Mouse (Mus musculus) cerebellum, adult 9-10 months (tissue): Measurements from ENCODE around the gene Fam205a2.
"Not testable (repeated sequence)": the region's sequence is repeated elsewhere in the genome, so short reads cannot be mapped to it uniquely, and the experiment has no call there.

ENCODE experiments used
- DNase-seq: peaks from one replicate; pipeline ENCODE4 v3.0.0; 2022

Fam205a2 gene

DNA sequence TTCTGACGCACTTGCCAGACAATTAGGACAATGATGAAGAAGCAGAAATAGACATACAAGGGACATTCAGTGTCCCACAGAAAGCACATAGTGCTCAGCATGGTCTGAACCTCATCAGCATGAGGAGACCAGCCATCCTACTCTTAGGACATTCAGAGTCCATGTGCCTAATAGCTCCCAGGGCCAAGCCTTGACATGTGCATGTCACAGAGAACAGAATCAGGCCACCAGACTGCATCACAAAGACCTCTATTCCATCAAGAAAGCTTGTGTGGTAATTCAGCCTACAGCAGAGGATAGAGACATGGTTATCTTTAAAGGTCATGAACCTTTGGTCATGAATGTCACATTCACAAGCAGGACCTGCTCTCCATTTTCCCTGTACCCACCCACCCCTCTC lies at the start of gene Fam205a2:
TSS of gene Fam205a2 (minus strand) at position 101 of the 400 bp plus-strand sequence.
- DNase-seq: not testable (repeated sequence)
